Mouse (Mus musculus): ENCODE data around the gene N4bp2. TPM values are rescaled to one million over a fixed set of nuclear protein-coding genes. Genes with fewer than 3 reads are reported as not detected.

Gene N4bp2
- polyA plus RNA-seq (2015; fragmentation: Nextera tagmentation; extraction: Ambion mirVana) = 10.1 and 11.4 TPM in 2 replicates

GRCm38 (mm10) chr5:65763088-65763915 is at the start of gene N4bp2:
Gene N4bp2 (plus strand): TSS chr5:65763521.

GRCm38 (mm10) chr5:65861154-65861944 is 98.0 kb downstream of the N4bp2 start, which contains the start of gene Rhoh:
Gene Rhoh (plus strand): TSS chr5:65861213.

Other genes starting within 250 kb of the N4bp2 start
- 88.1 and 106 TPM in 2 replicates for gene Smim14, start 226.3 kb upstream of the N4bp2 start, polyA plus RNA-seq (2015; fragmentation: Nextera tagmentation; extraction: Ambion mirVana)
- 108 and 123 TPM in 2 replicates for gene Ube2k, start 226.3 kb upstream of the N4bp2 start, polyA plus RNA-seq (2015; fragmentation: Nextera tagmentation; extraction: Ambion mirVana)
- 37.7 and 40.7 TPM in 2 replicates for gene Pds5a, start 65.2 kb upstream of the N4bp2 start, polyA plus RNA-seq (2015; fragmentation: Nextera tagmentation; extraction: Ambion mirVana)
- gene Rhoh, start 97.7 kb downstream of the N4bp2 start, polyA plus RNA-seq (2015; fragmentation: Nextera tagmentation; extraction: Ambion mirVana) = 8.0 and 11.6 TPM in 2 replicates
- not detected in 2 replicates for gene Chrna9, start 171.4 kb downstream of the N4bp2 start, polyA plus RNA-seq (2015; fragmentation: Nextera tagmentation; extraction: Ambion mirVana)
- 0.10 TPM in 1 of 2 replicates, not detected in the other for gene 9130230L23Rik, start 240.8 kb downstream of the N4bp2 start, polyA plus RNA-seq (2015; fragmentation: Nextera tagmentation; extraction: Ambion mirVana)

Data from spleen, postnatal 0 days (tissue).